Mouse (Mus musculus) C2C12 (cell line): ENCODE measurements around the gene Tpcn2.

Source experiments
- CTCF ChIP-seq: IDR thresholded peaks from one replicate; pipeline ENCODE4 v1.5.1; 2011; ENCODE audit not compliant: control insufficient read depth, insufficient read depth, insufficient read length
- MAX ChIP-seq: IDR thresholded peaks from one replicate; pipeline ENCODE4 v1.6.1; 2011; ENCODE audit warnings: mild to moderate bottlenecking, control low read depth
- MYOG ChIP-seq: IDR thresholded peaks from one replicate; pipeline ENCODE4 v1.6.1; 2011; ENCODE audit not compliant: control insufficient read depth, insufficient read length; ENCODE audit errors: extremely low read depth

DNA sequence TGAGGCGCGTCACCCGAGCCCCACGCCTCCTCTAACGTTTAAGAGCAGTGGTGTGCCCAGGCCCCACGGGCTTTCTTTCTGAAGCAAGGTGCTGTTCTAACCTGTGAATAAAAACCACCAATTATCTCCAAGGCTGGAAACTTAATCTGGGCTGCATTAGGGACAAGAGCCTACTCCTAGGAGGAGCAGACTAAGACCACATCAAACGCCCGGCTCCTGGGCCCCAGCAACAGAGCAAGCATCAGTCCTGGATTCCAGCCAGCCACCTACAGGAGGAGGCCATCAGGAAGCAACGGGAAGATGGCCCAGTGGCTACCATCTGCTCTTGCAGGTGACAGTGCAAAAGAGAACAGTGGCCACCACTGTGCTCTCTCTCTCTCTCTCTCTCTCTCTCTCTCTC is 33.6 kb downstream of the Tpcn2 start:
- TF ChIP-seq CTCF: no peak
- TF ChIP-seq MAX: no peak
- TF ChIP-seq MYOG: no peak
